Mouse (Mus musculus): ENCODE measurements around the gene Mrpl2.

Mrpl2 gene

GRCm38 (mm10) chr17:46627409-46627808 lies 18.6 kb upstream of the Mrpl2 start:
- no peak for DNase-seq (ENCODE audit: low spot score)

- no peak for DNase-seq (ENCODE audit: low spot score)
Observed at GRCm38 (mm10) chr17:46628471-46628790, 17.6 kb upstream of the Mrpl2 start.

GRCm38 (mm10) chr17:46628791-46629684 lies 17.0 kb upstream of the Mrpl2 start, which contains the start of gene Ptk7:
Gene Ptk7, minus strand, starts transcription at chr17:46629504.
- no peak for DNase-seq (ENCODE audit: low spot score)

- no peak for DNase-seq (ENCODE audit: low spot score)
Observed at GRCm38 (mm10) chr17:46629685-46630441, 16.2 kb upstream of the Mrpl2 start.

- peak; percentile 80 for DNase-seq (ENCODE audit: low spot score)
Observed at GRCm38 (mm10) chr17:46636831-46637523, 9.1 kb upstream of the Mrpl2 start.

GRCm38 (mm10) chr17:46639929-46640328 lies 6.1 kb upstream of the Mrpl2 start:
- no peak for DNase-seq (ENCODE audit: low spot score)

- DNase-seq (ENCODE audit: low spot score), result no peak
Observed at GRCm38 (mm10) chr17:46642060-46642459, 4.0 kb upstream of the Mrpl2 start.

GRCm38 (mm10) chr17:46644152-46644805 lies 1.8 kb upstream of the Mrpl2 start:
- DNase-seq (ENCODE audit: low spot score), result no peak

GRCm38 (mm10) chr17:46644916-46645475 lies 1.0 kb upstream of the Mrpl2 start:
- DNase-seq (ENCODE audit: low spot score), result no peak

- no peak for DNase-seq (ENCODE audit: low spot score)
Observed at GRCm38 (mm10) chr17:46646322-46646662, 263 bp downstream of the Mrpl2 start.

GRCm38 (mm10) chr17:46647279-46647678 lies 1.2 kb downstream of the Mrpl2 start:
- no peak for DNase-seq (ENCODE audit: low spot score)

- no peak for DNase-seq (ENCODE audit: low spot score)
Observed at GRCm38 (mm10) chr17:46648436-46648835, 2.4 kb downstream of the Mrpl2 start.

- no peak for DNase-seq (ENCODE audit: low spot score)
Observed at GRCm38 (mm10) chr17:46649811-46650210, 3.8 kb downstream of the Mrpl2 start.

GRCm38 (mm10) chr17:46650232-46651031 lies 4.4 kb downstream of the Mrpl2 start, which contains the start of gene Cul7:
Gene Cul7, plus strand, starts transcription at chr17:46650337.
- DNase-seq (ENCODE audit: low spot score), result peak; percentile 30

- DNase-seq (ENCODE audit: low spot score), result no peak
Observed at GRCm38 (mm10) chr17:46651292-46651691, 5.3 kb downstream of the Mrpl2 start.

- DNase-seq (ENCODE audit: low spot score), result no peak
Observed at GRCm38 (mm10) chr17:46651755-46652547, 5.9 kb downstream of the Mrpl2 start.

GRCm38 (mm10) chr17:46656054-46656453 lies 10.0 kb downstream of the Mrpl2 start:
- no peak for DNase-seq (ENCODE audit: low spot score)

GRCm38 (mm10) chr17:46661351-46661750 lies 15.3 kb downstream of the Mrpl2 start:
- DNase-seq (ENCODE audit: low spot score), result no peak

GRCm38 (mm10) chr17:46661981-46662380 lies 16.0 kb downstream of the Mrpl2 start:
- DNase-seq (ENCODE audit: low spot score), result no peak

GRCm38 (mm10) chr17:46662730-46663129 lies 16.7 kb downstream of the Mrpl2 start:
- no peak for DNase-seq (ENCODE audit: low spot score)

Measured in layer of hippocampus, adult 9-10 months (tissue).